Mouse (Mus musculus): ENCODE results near the gene Dnm3.
A peak's percentile ranks its signal among the peaks of the same experiment; 100 is the strongest.

Gene Dnm3

GRCm38 (mm10) chr1:162072917-162073578 lies 404.8 kb downstream of the Dnm3 start:
- no peak for DNase-seq (ENCODE audit: low spot score)

- DNase-seq (ENCODE audit: low spot score) = no peak
Observed at GRCm38 (mm10) chr1:162053608-162054007, 424.2 kb downstream of the Dnm3 start.

GRCm38 (mm10) chr1:162053186-162053585 lies 424.6 kb downstream of the Dnm3 start:
- no peak for DNase-seq (ENCODE audit: low spot score)

- DNase-seq (ENCODE audit: low spot score) = no peak
Observed at GRCm38 (mm10) chr1:162052755-162053154, 425.1 kb downstream of the Dnm3 start.

- no peak for DNase-seq (ENCODE audit: low spot score)
Observed at GRCm38 (mm10) chr1:162052138-162052537, 425.7 kb downstream of the Dnm3 start.

- DNase-seq (ENCODE audit: low spot score) = no peak
Observed at GRCm38 (mm10) chr1:162051710-162052109, 426.1 kb downstream of the Dnm3 start.

DNA sequence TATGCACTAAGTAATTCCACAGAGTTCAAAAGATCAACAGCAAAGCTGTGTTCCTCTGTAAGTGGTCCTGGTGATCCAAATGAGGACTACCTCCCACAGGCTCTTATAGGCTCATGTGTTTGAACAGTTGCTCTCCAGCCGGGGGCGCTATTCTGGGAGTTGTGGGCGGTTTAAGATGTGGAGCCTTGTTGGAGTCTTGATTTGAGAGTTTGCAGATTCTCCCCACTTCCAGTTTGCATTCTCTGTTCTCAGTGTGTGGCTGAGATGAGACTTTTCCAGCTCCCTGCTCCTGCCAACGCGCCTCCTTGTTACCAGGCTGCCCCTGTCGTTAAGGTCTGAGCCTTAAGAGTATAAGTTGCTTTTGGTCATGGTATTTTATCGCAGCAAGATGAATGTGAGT lies 430.2 kb downstream of the Dnm3 start:
- no peak for DNase-seq (ENCODE audit: low spot score)

- DNase-seq (ENCODE audit: low spot score) = no peak
Observed at GRCm38 (mm10) chr1:162043788-162044717, 433.8 kb downstream of the Dnm3 start.

DNA sequence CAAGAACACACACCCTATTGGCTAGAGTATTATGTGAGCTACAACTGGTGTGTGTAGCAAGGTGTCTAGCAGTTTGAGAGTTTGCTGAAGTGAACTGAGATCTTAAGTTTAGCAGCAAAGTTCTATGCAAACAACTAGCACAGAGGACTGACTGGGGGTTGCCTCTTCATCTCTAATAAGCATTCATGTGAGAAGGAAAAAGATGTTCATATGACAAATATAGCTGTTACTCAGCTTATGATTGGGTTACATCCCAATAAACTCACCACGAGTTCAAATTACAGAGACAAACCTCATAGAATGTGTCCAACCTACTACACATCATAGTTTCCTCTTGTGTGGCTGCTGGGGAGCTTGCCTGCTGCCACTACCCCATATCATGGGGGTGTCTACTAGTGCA lies 434.6 kb downstream of the Dnm3 start:
- DNase-seq (ENCODE audit: low spot score) = no peak

- no peak for DNase-seq (ENCODE audit: low spot score)
Observed at GRCm38 (mm10) chr1:162042384-162042783, 435.4 kb downstream of the Dnm3 start.

- DNase-seq (ENCODE audit: low spot score) = peak; percentile 39
Observed at GRCm38 (mm10) chr1:162040490-162041274, 437.2 kb downstream of the Dnm3 start.

- peak; percentile 9 for DNase-seq (ENCODE audit: low spot score)
Observed at GRCm38 (mm10) chr1:162039808-162040207, 438.0 kb downstream of the Dnm3 start.

GRCm38 (mm10) chr1:162039011-162039595 lies 438.7 kb downstream of the Dnm3 start:
- DNase-seq (ENCODE audit: low spot score) = peak; percentile 52

DNA sequence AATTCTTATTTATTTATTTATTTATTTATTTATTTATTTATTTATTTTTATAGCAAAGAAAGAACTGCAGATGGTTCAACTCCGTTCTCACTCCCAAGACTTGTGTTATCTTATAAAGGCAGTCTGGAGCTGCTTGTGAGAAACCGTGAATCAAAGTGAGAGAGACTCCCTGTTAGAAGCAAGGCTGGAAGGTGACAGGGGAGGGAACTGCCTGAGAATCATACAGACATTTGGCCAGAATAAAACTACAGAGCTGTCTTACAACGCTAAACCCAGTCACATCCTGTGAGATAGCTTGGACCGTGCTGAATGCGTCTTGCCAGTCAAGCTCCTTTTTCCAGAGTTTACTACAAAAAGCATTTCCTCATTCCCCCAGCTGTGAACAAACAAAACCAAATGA lies 439.4 kb downstream of the Dnm3 start:
- peak; percentile 7 for DNase-seq (ENCODE audit: low spot score)

- DNase-seq (ENCODE audit: low spot score) = peak; percentile 68
Observed at GRCm38 (mm10) chr1:162037968-162038421, 439.8 kb downstream of the Dnm3 start.

GRCm38 (mm10) chr1:162037185-162037765 lies 440.6 kb downstream of the Dnm3 start:
- no peak for DNase-seq (ENCODE audit: low spot score)

- DNase-seq (ENCODE audit: low spot score) = no peak
Observed at GRCm38 (mm10) chr1:162036461-162036835, 441.4 kb downstream of the Dnm3 start.

DNA sequence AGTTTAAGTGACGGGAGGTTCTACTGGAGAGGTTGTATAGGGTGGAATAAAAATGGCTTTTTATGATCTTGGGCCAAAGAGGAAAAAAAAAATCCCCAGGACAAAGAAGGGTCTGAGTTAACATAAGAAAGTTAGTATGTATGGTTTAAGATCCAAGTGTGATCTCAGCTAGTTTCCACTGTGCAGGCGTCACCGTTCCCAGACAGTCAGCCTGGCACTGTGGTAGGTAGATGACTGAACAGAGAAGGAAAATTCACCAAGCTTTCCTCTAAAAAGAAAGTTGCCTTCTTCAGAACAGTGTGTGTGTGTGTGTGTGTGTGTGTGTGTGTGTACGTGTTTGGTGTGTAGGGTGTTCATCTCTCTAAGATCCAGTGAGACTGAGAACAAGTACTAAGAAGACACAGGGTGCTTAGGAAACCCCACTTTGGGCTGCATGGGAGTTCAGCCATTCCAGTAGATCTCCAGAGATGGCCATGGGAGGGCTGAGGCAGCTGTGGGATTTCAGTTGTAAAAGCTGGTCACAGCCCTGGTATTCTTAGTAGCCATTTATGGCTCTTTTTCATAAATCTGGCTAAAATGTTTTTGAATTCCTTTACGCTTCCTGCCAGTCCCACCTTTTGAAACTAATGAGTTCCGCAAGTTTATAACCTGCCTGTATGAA lies 441.9 kb downstream of the Dnm3 start:
- no peak for DNase-seq (ENCODE audit: low spot score)

- DNase-seq (ENCODE audit: low spot score) = no peak
Observed at GRCm38 (mm10) chr1:162023681-162024270, 454.1 kb downstream of the Dnm3 start.

GRCm38 (mm10) chr1:162020766-162021165 lies 457.1 kb downstream of the Dnm3 start:
- DNase-seq (ENCODE audit: low spot score) = no peak

- DNase-seq (ENCODE audit: low spot score) = no peak
Observed at GRCm38 (mm10) chr1:162020303-162020731, 457.5 kb downstream of the Dnm3 start.

All from urinary bladder, postnatal 14 days (tissue).